In the genomic region with DNA sequence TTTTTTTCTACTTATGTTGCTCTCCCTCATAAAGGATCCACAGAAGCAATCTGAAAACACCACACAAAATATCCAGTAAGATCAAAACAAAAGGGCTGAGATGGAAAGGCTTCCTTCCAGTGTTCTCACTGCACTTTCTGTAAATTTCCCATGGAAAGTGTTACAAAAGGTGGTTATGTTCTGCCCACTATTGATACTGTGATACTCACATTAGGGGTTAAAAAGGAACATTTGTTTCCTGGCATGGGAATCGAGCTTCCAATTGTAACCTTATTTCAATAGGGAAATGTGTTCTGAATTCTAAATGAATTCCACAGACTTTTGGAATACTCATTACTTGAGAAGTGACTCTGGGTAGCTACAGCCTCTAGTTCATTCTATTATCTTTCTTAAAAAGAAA, we compare ENCODE assay signal across 26 mouse cellular contexts. TPM values are rescaled to one million over a fixed set of nuclear protein-coding genes. Genes with fewer than 3 reads are reported as not detected.
DNase-seq lines count a peak whose midpoint lies in the region; ATAC-seq lines count a peak whose summit lies in the region.
"Had no signal": no experiment of that assay in that cellular context is flagged by ENCODE, and none has a peak within 500 bp of the region (broad histone marks: within the 10 kb centered on the region; RNA-seq: fewer than 3 reads in every experiment).

No protein-coding gene starts in this region.

- no peaks in the 10 kb centered on the region for H3K27me3 ChIP-seq in forebrain, embryonic 12.5 days
- H3K27me3 ChIP-seq in forebrain, embryonic 10.5 days (ENCODE audit: poor library complexity, severe bottlenecking), result no peaks in the 10 kb centered on the region
- no peaks in the 10 kb centered on the region for H3K27me3 ChIP-seq in midbrain, embryonic 13.5 days
- no peaks in the 10 kb centered on the region for H3K27me3 ChIP-seq in midbrain, embryonic 11.5 days (ENCODE audit: control insufficient read depth, insufficient read depth, low read length)
- no peaks in the 10 kb centered on the region for H3K27me3 ChIP-seq in midbrain, embryonic 15.5 days (replicated peaks)
- H3K27me3 ChIP-seq: embryonic facial prominence, embryonic 12.5 days; limb, embryonic 12.5 days; liver, embryonic 12.5 days; megakaryocyte, embryonic 14.5 days; Patski had no signal

- no peak for DNase-seq in forebrain, embryonic 10.5 days (ENCODE audit: extremely low spot score, low spot score)
- DNase-seq in midbrain, embryonic 11.5 days (ENCODE audit: low spot score, missing footprints), result no peak
- DNase-seq in gastrocnemius, postnatal 25 days, result no peak
- no peak for DNase-seq in B cell, adult 2 months
- no peak for DNase-seq in spleen, adult 18-20 months
- DNase-seq: adrenal gland, adult 8-10 months; cerebellum, adult 9-10 months; heart, postnatal 14 days; kidney, adult 8-10 months; kidney, postnatal 14 days; lung, adult 2 months; right cerebral cortex, adult 18-20 months; thymus, postnatal 14 days had no signal

- H3K36me3 ChIP-seq in forebrain, embryonic 12.5 days (replicated peaks), result peaks cover 86% of the 10 kb centered on the region
- peaks cover 99% of the 10 kb centered on the region for H3K36me3 ChIP-seq in forebrain, embryonic 10.5 days (replicated peaks)
- H3K36me3 ChIP-seq in midbrain, embryonic 13.5 days, result peaks cover 83% of the 10 kb centered on the region
- H3K36me3 ChIP-seq in midbrain, embryonic 11.5 days (ENCODE audit: control insufficient read depth, insufficient read depth, low read length), result peaks cover 36% of the 10 kb centered on the region; the same call in 1 of the 2 replicates
- H3K36me3 ChIP-seq in midbrain, embryonic 15.5 days (replicated peaks), result peaks cover 75% of the 10 kb centered on the region

- no peaks in the 10 kb centered on the region for H3K4me1 ChIP-seq in forebrain, embryonic 12.5 days
- H3K4me1 ChIP-seq in forebrain, embryonic 10.5 days, result no peaks in the 10 kb centered on the region
- H3K4me1 ChIP-seq in midbrain, embryonic 13.5 days (replicated peaks), result no peaks in the 10 kb centered on the region
- no peaks in the 10 kb centered on the region for H3K4me1 ChIP-seq in midbrain, embryonic 11.5 days (ENCODE audit: control insufficient read depth, insufficient read depth, low read length)
- H3K4me1 ChIP-seq in midbrain, embryonic 15.5 days, result no peaks in the 10 kb centered on the region
- H3K4me1 ChIP-seq: embryonic facial prominence, embryonic 12.5 days; limb, embryonic 12.5 days; liver, embryonic 12.5 days had no signal

- H3K27ac ChIP-seq in forebrain, embryonic 12.5 days, result 0 out of 2 replicates have a peak overlapping the region, but pooled peaks have one; percentile 9
- no peak overlapping the region for H3K27ac ChIP-seq in forebrain, embryonic 10.5 days
- H3K27ac ChIP-seq in midbrain, embryonic 13.5 days, result peak overlapping the region; percentile 22; the same call in 1 of the 2 replicates
- no peak overlapping the region for H3K27ac ChIP-seq in midbrain, embryonic 11.5 days (ENCODE audit: low read depth, low read length)
- H3K27ac ChIP-seq in midbrain, embryonic 15.5 days, result 0 out of 2 replicates have a peak overlapping the region, but pooled peaks have one; percentile 13
- H3K27ac ChIP-seq: embryonic facial prominence, embryonic 12.5 days; limb, embryonic 12.5 days; liver, embryonic 12.5 days had no signal

- no peak overlapping the region for H3K9ac ChIP-seq in forebrain, embryonic 12.5 days
- no peak overlapping the region for H3K9ac ChIP-seq in midbrain, embryonic 13.5 days (replicated peaks)
- H3K9ac ChIP-seq in midbrain, embryonic 11.5 days (ENCODE audit: low read length), result no peak overlapping the region
- H3K9ac ChIP-seq in midbrain, embryonic 15.5 days, result no peak overlapping the region
- H3K9ac ChIP-seq: embryonic facial prominence, embryonic 12.5 days; limb, embryonic 12.5 days; liver, embryonic 12.5 days had no signal

- 22% methylated on average over 1 of the region's 1 CpGs for WGBS in forebrain, embryonic 12.5 days
- WGBS in forebrain, embryonic 10.5 days, result 90% methylated on average over 1 of the region's 1 CpGs
- 31% methylated on average over 1 of the region's 1 CpGs for WGBS in midbrain, embryonic 13.5 days
- WGBS in midbrain, embryonic 11.5 days, result 50% methylated on average over 1 of the region's 1 CpGs
- WGBS in midbrain, embryonic 15.5 days, result 34% methylated on average over 1 of the region's 1 CpGs

- no peak for ATAC-seq in forebrain, embryonic 12.5 days (ENCODE audit: low FRiP score)
- ATAC-seq in midbrain, embryonic 13.5 days, result no peak
- no peak for ATAC-seq in midbrain, embryonic 11.5 days (ENCODE audit: low FRiP score)
- ATAC-seq in midbrain, embryonic 15.5 days (replicated peaks), result no peak
- ATAC-seq: CD4-positive, CD25-positive, alpha-beta regulatory T cell, adult 4 months; liver, embryonic 12.5 days; Patski had no signal

- no peak overlapping the region for H3K4me2 ChIP-seq in forebrain, embryonic 12.5 days
- H3K4me2 ChIP-seq in midbrain, embryonic 13.5 days (replicated peaks), result no peak overlapping the region
- H3K4me2 ChIP-seq in midbrain, embryonic 11.5 days, result no peak overlapping the region
- no peak overlapping the region for H3K4me2 ChIP-seq in midbrain, embryonic 15.5 days
- H3K4me2 ChIP-seq: embryonic facial prominence, embryonic 12.5 days; heart, embryonic 11.5 days; limb, embryonic 12.5 days; liver, embryonic 12.5 days had no signal

- no peaks in the 10 kb centered on the region for H3K9me3 ChIP-seq in forebrain, embryonic 12.5 days
- H3K9me3 ChIP-seq in forebrain, embryonic 10.5 days, result no peaks in the 10 kb centered on the region
- H3K9me3 ChIP-seq in midbrain, embryonic 13.5 days, result no peaks in the 10 kb centered on the region
- no peaks in the 10 kb centered on the region for H3K9me3 ChIP-seq in midbrain, embryonic 11.5 days (ENCODE audit: control insufficient read depth, low read length)
- no peaks in the 10 kb centered on the region for H3K9me3 ChIP-seq in midbrain, embryonic 15.5 days
- H3K9me3 ChIP-seq: embryonic facial prominence, embryonic 12.5 days; limb, embryonic 12.5 days; liver, embryonic 12.5 days; megakaryocyte, embryonic 14.5 days had no signal

- no peak overlapping the region for H3K4me3 ChIP-seq in forebrain, embryonic 12.5 days (replicated peaks)
- no peak overlapping the region for H3K4me3 ChIP-seq in forebrain, embryonic 10.5 days
- H3K4me3 ChIP-seq in midbrain, embryonic 13.5 days (replicated peaks), result no peak overlapping the region
- no peak overlapping the region for H3K4me3 ChIP-seq in midbrain, embryonic 11.5 days (ENCODE audit: low read depth, low read length)
- H3K4me3 ChIP-seq in midbrain, embryonic 15.5 days, result no peak overlapping the region
- H3K4me3 ChIP-seq: embryonic facial prominence, embryonic 12.5 days; erythroblast, embryonic 14.5 days; limb, embryonic 12.5 days; liver, embryonic 12.5 days; megakaryocyte, embryonic 14.5 days; myocyte had no signal

RNA-seq across cellular contexts. Expression of a gene that starts 42.0 kb away (rescaled TPM):
- polyA plus RNA-seq in forebrain, embryonic 12.5 days (2016; fragmentation: Nextera tagmentation; extraction: Ambion mirVana), result 0.29 TPM in 1 of 2 replicates, not detected in the other
- 0.14 TPM in 1 of 2 replicates, not detected in the other for polyA plus RNA-seq in forebrain, embryonic 10.5 days (2016; fragmentation: Nextera tagmentation; extraction: Ambion mirVana)
- 0.13 TPM in 1 of 2 replicates, not detected in the other for polyA plus RNA-seq in midbrain, embryonic 13.5 days (2015; fragmentation: Nextera tagmentation; extraction: Ambion mirVana)
- 0.14 TPM in 1 of 2 replicates, not detected in the other for polyA plus RNA-seq in midbrain, embryonic 11.5 days (2014; fragmentation: Nextera tagmentation; extraction: Ambion mirVana)
- polyA plus RNA-seq in midbrain, embryonic 15.5 days (2015; fragmentation: Nextera tagmentation; extraction: Ambion mirVana), result 0.46 TPM in 1 of 2 replicates, not detected in the other
- total RNA-seq in gastrocnemius, postnatal 25 days (2021), result under 1 TPM; 0.35 to 0.36 TPM
- total RNA-seq: layer of hippocampus, postnatal 10 days had no signal
- polyA plus RNA-seq: CD4-positive, CD25-positive, alpha-beta regulatory T cell, adult 4 months; erythroblast, embryonic 14.5 days; Patski had no signal

Comparison
In these comparisons a context has a peak if more than half of its experiments do, and no peak if none do; other contexts are left out.
1. H3K27ac ChIP-seq: peak in forebrain, embryonic 12.5 days (single experiment), midbrain, embryonic 13.5 days (single experiment) and midbrain, embryonic 15.5 days (single experiment); none in forebrain, embryonic 10.5 days (single experiment) and midbrain, embryonic 11.5 days (single experiment).